Mouse (Mus musculus) layer of hippocampus, postnatal 36 days (tissue): ENCODE results near the gene Ncoa6. TPM values are rescaled to one million over a fixed set of nuclear protein-coding genes. Genes with fewer than 3 reads are reported as not detected.
A peak's percentile ranks its signal among the peaks of the same experiment; 100 is the strongest.

ENCODE experiments used
- DNase-seq, 2 experiments: peaks; one replicate each; pipeline ENCODE4 v3.0.0; 2022
- total RNA-seq, 2 experiments: library from RNA; stranded (reverse); gene quantifications; 2 replicates each; pipeline ENCODE4 v1.2.3; 2021

Ncoa6 gene
- total RNA-seq, 2 experiments from 2014 or later, result 59.2 to 75.4 TPM

DNA sequence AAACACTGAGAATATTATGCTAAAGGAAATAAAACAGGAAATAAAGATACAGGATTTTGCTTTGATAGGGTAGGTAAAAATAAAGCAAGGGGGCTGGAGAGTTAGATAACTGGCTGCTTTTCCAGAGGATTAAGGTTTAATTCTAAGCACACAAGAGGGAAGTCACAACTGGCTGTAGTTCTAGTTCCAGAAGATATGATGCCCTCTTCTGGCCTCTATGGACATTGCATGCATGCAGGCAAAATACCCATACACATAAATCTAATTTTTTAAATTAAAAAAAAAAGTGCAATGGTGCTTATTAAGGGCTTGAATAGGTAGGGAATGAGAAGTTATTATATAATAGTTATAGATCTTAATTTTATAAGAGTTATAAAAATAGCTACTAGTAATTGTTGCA, 37.2 kb downstream of the Ncoa6 start:
- DNase-seq, result no peak

GRCm38 (mm10) chr2:155420911-155421310, 52.8 kb downstream of the Ncoa6 start:
- DNase-seq, result no peak

DNA sequence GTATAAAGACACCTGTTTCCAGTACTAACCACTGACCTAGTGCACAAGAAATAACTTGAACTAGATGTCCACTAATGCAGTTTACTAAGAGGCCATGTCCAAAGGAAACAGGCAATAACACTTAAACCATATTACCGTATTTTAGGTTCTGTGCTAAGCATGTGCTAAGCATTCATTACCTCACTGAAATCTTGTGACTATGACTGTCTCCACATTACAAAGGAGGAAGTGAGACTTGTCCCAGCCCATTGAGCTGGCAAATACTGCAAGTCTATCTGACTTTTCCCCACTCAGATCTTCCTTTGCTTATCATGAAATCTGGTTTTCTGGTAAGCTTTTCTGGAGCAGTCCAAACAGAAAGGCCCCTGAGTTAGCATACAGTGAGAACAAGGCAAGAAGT, 69.1 kb downstream of the Ncoa6 start:
- no peak for DNase-seq

- DNase-seq, result no peak
These were observed 71.8 kb downstream of the Ncoa6 start for GRCm38 (mm10) chr2:155401926-155402325.

GRCm38 (mm10) chr2:155400276-155400675, 73.4 kb downstream of the Ncoa6 start:
- no peak for DNase-seq

DNA sequence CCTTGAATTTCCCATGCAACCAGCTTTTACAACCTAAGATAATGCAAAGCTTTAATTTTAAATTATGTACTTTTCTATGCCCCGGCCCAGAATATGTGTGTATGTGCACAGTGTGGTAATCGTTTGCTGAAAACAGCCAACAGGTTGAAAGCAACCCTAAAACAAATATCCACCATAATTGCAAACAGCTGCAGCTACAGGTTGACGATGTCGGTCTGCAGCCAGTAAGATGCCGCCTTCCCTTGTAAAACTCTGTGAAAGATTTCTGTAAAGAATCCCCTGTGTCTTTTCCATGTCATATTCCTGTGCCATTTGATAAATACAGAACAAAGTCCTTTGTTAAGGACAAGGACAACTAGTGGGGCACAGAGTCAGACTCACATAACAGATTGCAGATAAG, 79.1 kb downstream of the Ncoa6 start:
- DNase-seq, result no peak

DNA sequence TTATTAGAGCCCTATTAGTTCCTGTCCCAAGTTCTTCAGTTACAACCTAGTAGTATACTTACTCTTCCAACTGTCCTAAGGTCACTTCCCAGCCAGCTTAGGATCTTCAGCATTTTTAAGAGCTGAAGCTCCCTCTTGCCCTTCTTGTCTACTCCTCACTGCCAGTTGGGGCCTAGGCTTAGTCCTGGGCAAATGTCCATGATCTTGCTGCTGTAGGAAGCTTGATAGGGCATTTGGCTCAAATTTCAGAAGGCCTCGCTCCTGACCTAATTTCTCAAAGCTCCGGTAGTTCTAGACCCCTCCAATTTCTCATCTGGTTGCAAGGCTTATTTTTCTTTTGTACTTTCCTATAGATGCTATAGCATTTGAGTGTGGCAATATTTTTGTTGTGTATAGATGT, 85.1 kb downstream of the Ncoa6 start:
- no peak for DNase-seq

DNA sequence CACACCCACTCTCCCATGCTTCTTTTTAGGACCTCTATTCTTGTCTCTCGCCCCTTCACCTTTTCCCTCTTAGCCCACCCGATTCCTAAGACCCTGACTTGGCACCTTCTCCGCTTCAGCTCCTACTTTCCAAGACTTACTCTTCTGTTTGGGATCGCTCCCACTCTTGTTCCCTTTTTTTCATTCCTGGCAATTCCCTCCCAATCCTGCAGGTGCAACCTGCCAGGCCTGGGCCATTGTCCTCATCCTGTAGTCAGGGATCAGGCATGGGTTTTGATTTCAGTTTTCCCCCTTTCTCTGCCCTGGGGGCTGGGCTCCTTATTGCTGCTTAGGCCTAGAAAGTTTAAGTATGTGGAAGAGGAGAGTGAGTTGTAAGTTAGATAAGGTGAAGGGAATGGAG, 86.6 kb downstream of the Ncoa6 start:
- no peak for DNase-seq

DNA sequence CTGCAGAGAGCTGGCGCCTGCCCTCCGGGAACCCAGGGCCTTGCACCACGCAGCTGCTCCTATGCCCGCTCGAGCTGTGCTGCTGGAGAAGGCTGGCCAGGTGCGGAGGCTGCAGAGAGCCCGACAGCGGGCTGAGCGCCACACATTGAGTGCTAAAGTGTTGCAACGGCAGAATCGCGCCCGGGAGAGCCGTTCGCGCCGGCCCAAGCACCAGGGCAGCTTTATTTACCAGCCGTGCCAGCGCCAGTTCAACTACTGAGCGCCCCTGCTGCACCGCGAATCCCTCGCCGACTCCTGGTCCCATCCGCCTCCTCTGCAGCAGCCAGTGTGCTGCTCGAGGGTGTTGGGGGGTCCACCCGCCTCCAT, 87.2 kb downstream of the Ncoa6 start:
- DNase-seq, result peak; percentile 21 to 32

- DNase-seq, result no peak
These were observed 87.8 kb downstream of the Ncoa6 start for GRCm38 (mm10) chr2:155385731-155386533.

DNA sequence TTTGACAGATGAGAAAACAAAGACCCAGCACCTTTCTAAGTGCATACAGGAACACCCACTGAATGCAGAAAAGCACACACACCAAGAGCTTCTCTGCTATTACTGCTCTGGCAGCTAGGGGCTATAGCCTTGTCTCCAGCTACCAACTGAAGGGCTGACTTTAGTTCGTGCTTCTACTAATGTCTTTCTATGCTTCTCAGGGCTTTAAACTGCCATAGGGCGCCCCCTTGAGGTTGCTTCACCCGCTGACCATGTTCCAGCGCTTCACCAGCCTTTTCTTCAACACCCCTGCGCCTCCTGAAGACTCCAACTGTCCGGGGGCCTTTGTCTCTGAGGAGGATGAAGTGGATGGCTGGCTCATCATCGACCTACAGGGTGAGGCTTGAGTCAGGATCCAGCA, 88.6 kb downstream of the Ncoa6 start:
- peak; percentile 68 to 72 for DNase-seq

DNA sequence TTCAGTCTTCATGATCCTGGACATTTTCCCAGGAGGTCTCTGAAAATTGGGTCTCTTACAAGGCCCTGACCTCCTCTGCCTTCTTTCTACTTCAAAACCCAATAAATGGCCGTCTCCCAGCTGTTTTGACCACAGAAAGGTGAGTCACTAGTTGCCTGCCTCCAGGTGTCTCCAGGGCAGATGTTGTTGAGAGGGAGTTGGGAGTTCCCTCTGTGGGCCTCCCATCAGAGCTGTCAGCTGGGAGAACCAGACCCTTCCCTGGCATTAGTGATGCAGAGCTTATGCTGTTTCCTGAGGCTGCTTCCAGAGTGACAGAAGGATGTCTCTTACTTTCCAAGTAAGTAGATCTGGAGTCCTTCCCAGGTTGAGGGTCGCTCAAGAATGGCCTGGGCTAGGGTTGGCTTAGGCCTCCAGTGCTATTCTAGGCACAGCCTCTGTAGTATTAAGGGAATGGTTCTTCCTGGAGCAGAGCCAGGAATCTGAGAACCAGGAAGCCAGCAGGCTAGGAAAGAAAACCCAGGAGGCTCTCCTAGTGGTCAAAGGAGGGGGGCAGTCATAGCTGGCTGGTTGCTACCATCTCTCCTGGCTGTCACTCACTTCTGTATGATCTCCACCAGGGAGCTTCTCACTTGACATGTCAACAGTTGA, 90.8 kb downstream of the Ncoa6 start:
- peak in 1 of 2 experiments; percentile 16 for DNase-seq

- no peak for DNase-seq
These were observed 91.4 kb downstream of the Ncoa6 start for GRCm38 (mm10) chr2:155382332-155382700.

GRCm38 (mm10) chr2:155381643-155382331, 91.9 kb downstream of the Ncoa6 start:
- peak; percentile 97 to 98 for DNase-seq

- no peak for DNase-seq
These were observed 92.6 kb downstream of the Ncoa6 start for GRCm38 (mm10) chr2:155381060-155381437.

GRCm38 (mm10) chr2:155380261-155381059, 93.2 kb downstream of the Ncoa6 start, which contains the start of gene Trp53inp2:
Gene Trp53inp2 (plus strand): TSS chr2:155381059.
- no peak for DNase-seq

DNA sequence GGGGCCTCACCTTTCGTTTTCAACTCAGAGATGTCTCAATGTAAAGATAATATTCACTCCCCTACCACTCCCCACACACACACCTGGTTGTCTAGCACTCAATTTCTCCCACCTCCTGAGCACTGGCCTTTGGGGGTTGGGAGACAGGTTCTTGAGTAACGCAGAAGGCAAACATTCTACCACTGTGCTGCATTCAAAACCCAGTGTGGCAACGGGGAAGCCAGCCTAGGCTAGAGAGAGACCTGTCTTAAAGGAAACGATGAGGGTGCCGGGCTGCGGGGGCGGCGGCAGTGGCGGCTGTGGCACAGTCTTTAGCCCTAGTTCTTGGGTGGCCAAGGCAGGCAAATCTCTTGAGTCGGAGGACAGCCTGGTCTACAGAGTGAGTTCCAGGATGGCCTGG, 97.5 kb downstream of the Ncoa6 start:
- DNase-seq, result no peak

GRCm38 (mm10) chr2:155374521-155374920, 99.2 kb downstream of the Ncoa6 start:
- no peak for DNase-seq

DNA sequence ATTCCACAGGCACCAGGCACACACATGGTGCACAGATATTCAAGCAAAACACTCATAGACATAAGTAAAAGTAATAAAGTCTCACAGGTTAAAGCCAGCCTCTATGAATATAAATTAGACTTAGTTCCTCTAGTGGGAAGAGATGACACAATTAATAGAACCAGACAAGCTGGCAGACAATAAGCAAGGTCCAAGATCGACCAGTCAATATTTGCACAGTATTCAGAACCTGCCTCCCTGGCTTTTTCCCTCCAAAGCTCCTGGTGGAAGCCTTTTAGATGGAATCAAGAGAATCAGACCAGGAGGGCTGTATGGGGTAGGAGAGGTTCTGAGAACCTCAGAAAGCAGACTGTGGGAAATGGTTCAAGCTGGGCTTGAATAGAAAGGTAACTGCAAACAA, 99.8 kb downstream of the Ncoa6 start:
- DNase-seq, result no peak

DNA sequence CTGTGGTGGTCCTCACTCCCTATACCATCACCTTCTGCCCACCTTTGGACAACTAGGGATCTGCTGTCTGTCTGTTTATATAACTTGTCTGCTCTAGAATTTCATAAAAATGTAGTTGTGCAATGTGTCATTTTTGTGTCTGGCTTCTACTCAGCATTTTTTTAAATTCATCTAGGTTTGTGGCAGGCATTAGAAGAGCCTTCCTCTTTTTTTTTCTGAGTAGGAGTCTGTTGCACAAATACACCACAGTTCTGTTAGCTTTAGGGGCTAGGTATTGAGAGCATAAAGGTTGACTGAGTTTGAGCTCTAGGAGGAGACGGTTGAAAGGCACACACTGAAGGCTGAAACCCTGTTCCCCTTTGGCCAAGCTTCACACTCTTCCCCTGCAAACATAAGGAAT, 100.4 kb downstream of the Ncoa6 start:
- DNase-seq, result no peak

GRCm38 (mm10) chr2:155372451-155372850, 101.2 kb downstream of the Ncoa6 start:
- no peak for DNase-seq

DNA sequence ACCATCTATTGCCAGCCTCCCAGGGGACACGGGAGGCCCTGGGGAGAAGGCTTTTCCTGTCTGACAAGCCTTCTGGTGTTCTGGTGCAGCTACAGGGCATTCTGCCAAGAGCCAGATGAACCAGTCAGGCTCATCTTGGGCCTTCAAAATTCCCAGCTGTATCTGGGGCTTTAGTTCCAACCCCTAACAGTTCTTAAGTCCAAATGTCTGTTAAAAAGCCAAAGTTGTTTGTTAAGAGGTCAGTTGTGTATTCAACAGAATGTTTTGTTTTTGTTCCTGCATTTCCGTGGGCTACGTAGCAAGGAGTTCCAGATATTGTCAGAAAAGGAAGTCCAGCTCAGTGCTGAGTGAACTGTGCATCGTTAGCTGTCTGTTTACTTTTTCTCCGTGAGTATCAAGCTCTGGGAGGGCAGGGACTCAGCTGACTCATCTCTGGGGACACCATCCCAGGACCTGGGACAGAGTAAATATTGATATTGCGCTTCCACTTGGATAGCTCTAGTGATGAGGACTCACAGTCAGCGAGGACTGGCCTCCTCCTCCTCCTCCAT, 104.3 kb downstream of the Ncoa6 start:
- peak; percentile 27 to 48 for DNase-seq
